Mouse (Mus musculus) thymus, postnatal 25 days (tissue): ENCODE measurements at regions not wholly inside any gene's neighbourhood (a gene's known extent, or its start where the extent isn't known, plus 50 kb on each side); places are given as distances from the start of the nearest gene placed in this dataset.

Experiments
- DNase-seq: peaks from one replicate; pipeline ENCODE4 v3.0.0; 2022

DNA sequence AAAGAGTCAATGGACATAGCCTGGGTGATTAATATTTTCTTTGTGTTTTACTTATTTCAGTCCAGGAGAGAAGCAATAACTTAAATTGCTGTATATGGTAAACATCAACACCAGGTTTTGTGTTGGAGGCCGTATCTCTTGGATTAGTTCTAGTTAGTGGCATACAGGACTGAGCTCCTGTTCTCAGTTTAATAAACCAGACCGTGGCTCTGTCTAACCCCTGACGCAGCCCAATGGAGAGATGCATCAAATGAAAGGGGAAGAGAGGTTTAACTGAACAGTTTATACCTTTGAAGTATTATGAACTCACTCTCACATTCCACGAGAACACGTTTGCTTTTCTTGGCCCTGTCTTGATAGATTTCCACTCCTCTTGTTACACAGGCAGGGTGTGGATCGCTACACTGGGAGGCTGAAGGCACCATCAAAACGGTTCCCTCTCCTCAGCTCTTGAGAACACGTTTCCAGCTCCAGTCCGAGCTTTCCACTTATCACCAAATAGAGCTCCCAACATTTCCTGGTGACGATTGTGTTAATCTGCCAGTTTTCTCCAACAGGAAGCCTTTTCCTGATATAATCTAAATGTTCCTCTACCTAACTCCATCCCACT is 54.0 kb upstream of the Cerkl start:
- no peak for DNase-seq

GRCm38 (mm10) chr2:79511108-79511507 is 54.5 kb upstream of the Cerkl start:
- no peak for DNase-seq

GRCm38 (mm10) chr2:79511676-79512323 is 55.2 kb upstream of the Cerkl start:
- DNase-seq, result peak; percentile 41

DNA sequence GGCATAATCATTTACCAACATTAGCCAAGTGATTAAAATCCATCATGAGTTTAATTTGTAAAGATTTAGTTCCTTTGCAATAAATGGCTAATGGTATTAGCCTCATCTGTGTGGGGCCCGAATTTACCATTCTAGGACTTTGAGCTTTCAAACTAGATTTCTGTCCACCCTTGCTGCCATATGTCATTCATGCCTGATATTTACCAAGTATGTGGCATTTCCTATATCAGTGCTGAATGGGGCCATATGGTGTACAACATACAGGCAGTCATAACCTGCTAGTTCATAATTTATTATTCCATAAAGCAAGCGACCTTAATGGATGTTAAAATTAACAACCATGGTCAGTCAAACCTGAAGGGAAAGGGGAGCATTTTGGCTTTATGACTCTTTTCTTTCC is 55.8 kb upstream of the Cerkl start:
- no peak for DNase-seq

- DNase-seq, result no peak
Observed at GRCm38 (mm10) chr2:79513726-79514125, 57.1 kb upstream of the Cerkl start.

GRCm38 (mm10) chr2:79518046-79518750 is 61.6 kb upstream of the Cerkl start:
- no peak for DNase-seq

GRCm38 (mm10) chr2:79519799-79520449 is 63.3 kb upstream of the Cerkl start:
- no peak for DNase-seq

- no peak for DNase-seq
Observed at GRCm38 (mm10) chr2:79523441-79523840, 66.9 kb upstream of the Cerkl start.

- no peak for DNase-seq
Observed at GRCm38 (mm10) chr2:79527529-79527928, 70.9 kb upstream of the Cerkl start.

DNA sequence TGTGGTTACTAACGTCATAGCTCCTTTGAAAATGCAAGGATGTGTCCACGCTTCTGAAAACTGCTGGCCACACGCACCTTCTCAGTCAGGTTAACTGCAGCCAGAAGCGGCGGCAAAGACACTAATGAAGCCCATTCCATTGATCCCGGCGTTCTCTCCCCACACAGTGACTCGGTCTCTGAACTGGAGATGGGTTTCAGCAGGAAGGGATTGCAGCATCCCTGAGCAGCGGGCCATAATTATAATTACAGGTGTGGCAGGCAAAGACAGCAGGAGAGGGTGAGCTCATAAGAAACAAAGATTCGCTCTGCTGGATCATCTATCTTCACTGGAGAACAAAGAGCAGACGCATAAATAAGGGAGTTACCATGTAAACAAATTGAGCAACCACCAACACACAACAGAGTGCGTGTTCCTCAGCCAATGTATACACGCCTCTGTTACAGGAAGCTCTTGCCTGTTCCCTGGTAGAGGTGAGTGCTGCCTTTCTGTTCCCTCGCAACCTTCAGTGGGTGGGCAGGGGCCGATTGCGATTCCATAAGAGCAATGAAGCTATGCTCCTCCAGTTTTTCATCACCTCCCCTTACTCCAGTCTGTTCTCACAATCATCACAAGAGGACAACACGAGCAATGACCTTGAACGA is 71.9 kb upstream of the Cerkl start:
- no peak for DNase-seq

DNA sequence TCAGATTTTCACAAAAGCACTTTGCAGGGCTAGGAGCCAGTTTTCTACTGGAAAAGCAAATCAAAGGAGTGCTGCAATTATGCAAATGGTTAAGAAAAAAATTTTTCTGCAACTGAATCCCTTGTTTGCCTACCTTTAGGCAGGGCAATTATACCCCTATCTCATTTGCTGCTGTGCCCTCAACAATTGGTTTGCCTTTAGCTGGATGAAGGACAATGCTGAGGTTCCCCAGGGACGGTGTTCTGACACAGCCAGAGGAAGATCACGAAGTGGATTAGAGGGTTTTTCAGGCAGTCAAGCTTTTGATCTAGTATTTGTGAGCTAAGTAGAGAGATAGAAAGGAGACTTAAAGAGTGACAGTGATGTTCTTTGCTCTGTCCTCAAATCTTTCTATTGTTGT is 72.6 kb upstream of the Cerkl start:
- no peak for DNase-seq

DNA sequence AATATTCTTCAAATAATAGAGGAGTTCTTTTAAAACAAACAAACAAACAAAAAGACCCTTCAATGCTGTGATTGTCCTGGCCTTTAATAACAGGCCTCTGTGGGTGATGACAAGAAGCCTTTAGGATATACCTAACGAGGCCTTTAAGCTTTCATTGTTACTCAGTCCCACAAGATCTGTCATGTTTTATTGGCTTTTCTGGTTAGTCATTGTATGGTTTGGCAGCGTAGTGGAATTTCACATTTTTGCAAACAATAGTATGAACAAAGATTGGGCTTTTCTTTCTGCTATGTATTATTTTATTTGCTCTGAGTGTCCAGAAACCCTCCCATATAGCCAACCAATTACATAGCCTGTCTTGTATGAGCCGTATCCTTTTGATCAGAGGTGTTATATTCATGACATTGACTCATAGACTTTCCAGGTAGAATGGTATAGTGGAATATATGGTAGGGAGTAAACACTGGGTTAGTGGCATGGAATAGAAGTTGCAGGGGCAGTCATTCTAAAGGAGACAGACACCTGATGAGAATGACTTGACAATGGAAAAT is 76.1 kb upstream of the Cerkl start:
- no peak for DNase-seq

GRCm38 (mm10) chr2:79537126-79537875 is 80.7 kb upstream of the Cerkl start:
- no peak for DNase-seq

DNA sequence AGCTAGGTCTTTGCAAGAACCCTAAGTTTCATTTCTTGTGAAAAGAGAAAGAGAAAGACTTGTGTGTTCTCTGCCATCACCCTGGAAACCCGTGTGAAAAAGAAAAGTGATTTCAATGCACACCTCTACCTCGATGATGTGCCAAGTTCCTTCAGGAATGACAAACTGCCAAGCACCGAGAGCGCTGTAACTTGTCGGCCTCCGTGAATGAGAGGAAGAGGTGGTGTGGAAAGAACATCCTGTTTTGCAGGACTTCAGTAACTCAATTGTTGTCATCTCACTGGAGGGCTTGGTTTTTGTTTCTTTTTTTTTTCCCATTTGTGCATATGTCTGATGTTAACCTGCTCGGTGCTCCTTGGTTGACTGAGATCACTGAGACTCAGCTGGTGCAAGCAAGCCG is 83.8 kb upstream of the Cerkl start:
- DNase-seq, result no peak

DNA sequence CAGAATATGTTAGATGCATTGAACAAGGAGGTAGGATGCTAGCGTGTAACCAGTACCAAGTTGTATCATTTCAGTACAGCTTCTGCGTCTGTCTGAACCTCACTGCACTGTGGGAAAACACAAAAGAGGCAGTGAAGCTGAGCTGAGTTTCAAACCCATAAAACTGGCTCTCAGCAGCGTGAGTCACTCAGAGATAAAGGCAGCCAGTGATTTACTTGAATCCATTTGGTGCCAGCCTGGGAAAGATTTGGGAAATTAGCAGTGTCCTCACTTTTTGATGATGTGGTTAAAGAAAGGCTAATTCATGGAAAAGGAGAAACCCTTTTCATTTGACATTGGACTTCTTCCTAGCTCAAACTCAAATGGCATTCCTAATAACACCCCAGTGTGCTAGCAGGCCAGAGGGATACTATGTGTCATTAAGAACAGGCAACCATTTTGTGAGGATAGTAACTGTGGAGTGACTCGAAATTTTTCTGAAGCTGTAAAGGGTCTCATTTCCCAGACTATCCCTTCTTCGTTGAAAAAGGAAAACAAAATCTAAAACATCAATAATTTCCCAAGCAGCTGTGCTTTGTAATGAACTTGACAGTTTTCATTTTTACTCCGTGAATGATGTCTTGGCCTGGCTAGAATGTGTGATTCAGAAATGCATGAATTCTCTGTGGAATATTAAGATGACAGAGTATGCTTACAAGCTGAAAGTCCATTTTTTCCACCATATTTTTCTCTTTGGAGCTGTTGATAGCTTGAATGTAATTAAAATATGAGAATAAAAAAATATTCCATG is 85.8 kb upstream of the Cerkl start:
- no peak for DNase-seq

DNA sequence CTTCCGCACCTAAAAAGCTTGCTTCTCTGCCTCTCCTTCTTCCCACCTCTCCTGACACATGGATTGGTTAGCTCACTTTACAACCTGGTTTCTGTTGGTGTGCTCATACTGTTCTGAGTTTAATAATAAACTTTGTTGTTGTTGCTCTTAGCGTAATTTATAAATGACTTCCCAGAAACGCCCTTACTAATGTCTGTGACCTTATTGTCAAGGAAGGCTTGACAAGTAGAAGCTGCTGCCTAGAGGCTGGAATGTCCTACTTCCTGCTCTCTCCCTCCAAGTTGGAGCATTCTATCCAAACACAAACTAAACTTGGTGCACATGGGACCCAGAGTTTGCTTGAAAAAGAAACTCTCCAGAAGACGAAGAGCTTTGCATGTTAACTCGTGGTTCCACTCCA is 86.9 kb upstream of the Cerkl start:
- no peak for DNase-seq

DNA sequence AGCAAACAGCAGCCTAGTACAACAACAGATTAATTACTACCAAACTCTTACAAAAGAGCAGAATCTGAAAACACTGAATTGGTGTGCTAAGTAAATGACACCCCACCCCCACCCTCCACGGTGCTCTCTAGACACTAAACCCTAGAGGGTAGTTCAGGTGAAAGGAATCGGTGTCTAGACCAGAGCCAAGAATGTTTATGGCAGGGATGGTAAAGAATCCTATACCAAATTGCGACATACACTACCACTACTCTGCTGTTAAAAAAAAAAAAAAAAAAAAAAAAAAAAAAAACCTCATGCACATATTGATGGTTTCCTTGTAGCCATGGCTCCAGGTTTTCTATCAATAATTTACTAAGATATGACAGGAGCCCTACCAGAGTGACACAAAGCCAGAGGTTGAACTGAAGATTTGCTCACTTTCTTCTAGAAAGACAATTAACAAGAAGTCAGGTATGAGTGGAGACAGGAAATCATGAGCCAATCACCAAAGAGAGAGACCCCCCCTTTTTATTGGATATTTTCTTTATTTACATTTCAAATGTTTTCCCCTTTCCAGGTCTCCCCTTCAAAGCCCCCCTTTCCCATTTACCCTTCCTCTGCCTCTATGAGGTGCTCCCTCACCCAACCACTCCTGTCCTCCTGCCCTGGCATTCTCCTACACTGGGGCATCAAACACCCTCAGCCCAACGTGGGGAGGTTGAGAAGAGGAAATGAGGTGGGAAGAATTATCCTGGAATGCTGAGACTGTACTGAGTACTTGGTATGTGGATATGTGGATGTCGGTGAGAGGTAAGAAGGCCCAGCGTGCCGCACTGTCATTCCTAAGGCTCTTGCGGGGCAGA is 87.6 kb upstream of the Cerkl start:
- DNase-seq, result no peak

- no peak for DNase-seq
Observed at GRCm38 (mm10) chr2:79544793-79545260, 88.2 kb upstream of the Cerkl start.

- no peak for DNase-seq
Observed at GRCm38 (mm10) chr2:79546206-79546605, 88.9 kb upstream of the Itprid2 start.

DNA sequence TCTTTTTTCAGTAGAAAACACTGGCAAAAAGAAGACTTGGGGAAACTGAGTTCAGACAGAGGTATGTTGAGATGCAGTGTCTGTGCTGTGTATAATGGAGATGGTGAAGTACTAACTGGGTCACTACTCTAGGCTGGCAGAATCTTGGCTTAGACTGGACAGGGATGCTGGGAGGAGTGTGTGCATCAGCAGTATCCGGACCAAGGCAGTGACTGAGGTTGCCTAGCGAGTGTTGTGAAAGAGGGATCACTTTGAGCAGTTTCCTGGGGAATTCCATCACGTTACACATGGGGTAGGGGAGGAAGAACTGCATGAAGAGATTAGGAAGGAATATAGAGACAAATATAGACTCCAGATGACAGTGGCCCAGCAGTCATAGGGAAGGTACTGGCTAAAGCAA is 87.9 kb upstream of the Itprid2 start:
- DNase-seq, result no peak
